10 mouse cellular contexts compared by ENCODE assay signal in genomic region chr13:80000693-80001092, GRCm38 (mm10).
A peak's percentile ranks its signal among the peaks of the same experiment; 100 is the strongest.
DNase-seq lines count a peak whose midpoint lies in the region; ATAC-seq and TF ChIP-seq lines count a peak whose summit lies in the region.
"Had no signal": no experiment of that assay in that cellular context is flagged by ENCODE, and none has a peak within 500 bp of the region (broad histone marks: within the 10 kb centered on the region; RNA-seq: fewer than 3 reads in every experiment).

No protein-coding gene starts in this region.

- no peak overlapping the region for H3K4me2 ChIP-seq in kidney, postnatal 0 days (ENCODE audit: low read length)
- no peak overlapping the region for H3K4me2 ChIP-seq in midbrain, embryonic 12.5 days (replicated peaks)

- DNase-seq in kidney, postnatal 0 days (ENCODE audit: low spot score) = no peak
- no peak for DNase-seq in kidney, adult 18-20 months
- peak; percentile 39 for DNase-seq in forelimb bud, embryonic 11.5 days (ENCODE audit: low read depth, low spot score)
- peak; percentile 16 for DNase-seq in yolk sac, embryonic 10.5 days (ENCODE audit: low spot score)
- DNase-seq in lung, adult 2 months = no peak
- no peak for DNase-seq in natural killer cell, adult 2 months (ENCODE audit: low spot score in 2 of 2)
- DNase-seq in cerebellum, postnatal 25 days = no peak
- DNase-seq: liver had no signal

- ATAC-seq in kidney, postnatal 0 days (replicated peaks; ENCODE audit: low FRiP score, low read depth) = peak; percentile 63; the same call in 1 of the 2 replicates
- ATAC-seq in midbrain, embryonic 12.5 days (ENCODE audit: low FRiP score, low read depth) = peak; percentile 66
- ATAC-seq: intestine, embryonic 16.5 days had no signal

- no peaks in the 10 kb centered on the region for H3K4me1 ChIP-seq in kidney, postnatal 0 days (replicated peaks; ENCODE audit: insufficient read depth, low read length)
- peaks cover 6% of the 10 kb centered on the region; the same call in 1 of the 2 replicates for H3K4me1 ChIP-seq in midbrain, embryonic 12.5 days
- no peaks in the 10 kb centered on the region for H3K4me1 ChIP-seq in lung, adult 2 months (ENCODE audit: control insufficient read depth, insufficient read depth, low read length)

- WGBS in kidney, postnatal 0 days = 32% methylated on average over 4 of the region's 4 CpGs
- WGBS in midbrain, embryonic 12.5 days = 16% methylated on average over 4 of the region's 4 CpGs
- WGBS in lung, adult 2 months = 38% methylated on average over 4 of the region's 4 CpGs

- H3K27ac ChIP-seq in kidney, postnatal 0 days = no peak overlapping the region
- 0 out of 2 replicates have a peak overlapping the region, but pooled peaks have one; percentile 30 for H3K27ac ChIP-seq in midbrain, embryonic 12.5 days (replicated peaks)

- H3K4me3 ChIP-seq in kidney, postnatal 0 days (replicated peaks; ENCODE audit: low read depth, low read length) = no peak overlapping the region
- H3K4me3 ChIP-seq in midbrain, embryonic 12.5 days = no peak overlapping the region
- H3K4me3 ChIP-seq in lung, adult 2 months (replicated peaks; ENCODE audit: extremely low read depth, low read depth, low read length) = no peak overlapping the region

- H3K27me3 ChIP-seq in kidney, postnatal 0 days (ENCODE audit: insufficient read depth, low read length) = no peaks in the 10 kb centered on the region
- no peaks in the 10 kb centered on the region for H3K27me3 ChIP-seq in midbrain, embryonic 12.5 days

- no peak for TF ChIP-seq CTCF in kidney, postnatal 0 days (IDR thresholded peaks at IDR 0.05; ENCODE audit: low read depth)
- TF ChIP-seq CTCF in lung, adult 2 months (IDR thresholded peaks at IDR 0.05; ENCODE audit: insufficient read depth, low read length) = no peak

- no peaks in the 10 kb centered on the region for H3K36me3 ChIP-seq in kidney, postnatal 0 days (ENCODE audit: insufficient read depth, low read length)
- no peaks in the 10 kb centered on the region for H3K36me3 ChIP-seq in midbrain, embryonic 12.5 days

- no peak overlapping the region for H3K9ac ChIP-seq in kidney, postnatal 0 days (ENCODE audit: low read depth, low read length)
- no peak overlapping the region for H3K9ac ChIP-seq in midbrain, embryonic 12.5 days (replicated peaks)

- no peak for TF ChIP-seq POLR2A in lung, adult 2 months (IDR thresholded peaks at IDR 0.05; ENCODE audit: borderline replicate concordance, extremely low read depth, low read depth, low read length)

- no peaks in the 10 kb centered on the region for H3K9me3 ChIP-seq in kidney, postnatal 0 days (replicated peaks; ENCODE audit: low read length)
- no peaks in the 10 kb centered on the region for H3K9me3 ChIP-seq in midbrain, embryonic 12.5 days

Comparison
In these comparisons a context has a peak if more than half of its experiments do, and no peak if none do; other contexts are left out.
1. DNase-seq: peak in forelimb bud, embryonic 11.5 days (single experiment) and yolk sac, embryonic 10.5 days (single experiment); none in kidney, postnatal 0 days (single experiment), kidney, adult 18-20 months (single experiment), lung, adult 2 months (single experiment), natural killer cell, adult 2 months (0 of 2) and cerebellum, postnatal 25 days (0 of 2).